Mouse (Mus musculus): ENCODE data around the gene Dok4.

- TF ChIP-seq CTCF (IDR thresholded peaks at IDR 0.05; ENCODE audit: borderline replicate concordance, extremely low read depth, insufficient read depth, insufficient read length) = no peak
- TF ChIP-seq POLR2A (IDR thresholded peaks at IDR 0.05; ENCODE audit: borderline replicate concordance, extremely low read depth, insufficient read depth, insufficient read length, poor library complexity, severe bottlenecking) = no peak
Measured at GRCm38 (mm10) chr8:94875871-94876150, 319 bp downstream of the Dok4 start.

All from brain, embryonic 14.5 days (tissue).